Mouse (Mus musculus): Measurements from ENCODE around the gene Fam72a.

Fam72a gene

DNA sequence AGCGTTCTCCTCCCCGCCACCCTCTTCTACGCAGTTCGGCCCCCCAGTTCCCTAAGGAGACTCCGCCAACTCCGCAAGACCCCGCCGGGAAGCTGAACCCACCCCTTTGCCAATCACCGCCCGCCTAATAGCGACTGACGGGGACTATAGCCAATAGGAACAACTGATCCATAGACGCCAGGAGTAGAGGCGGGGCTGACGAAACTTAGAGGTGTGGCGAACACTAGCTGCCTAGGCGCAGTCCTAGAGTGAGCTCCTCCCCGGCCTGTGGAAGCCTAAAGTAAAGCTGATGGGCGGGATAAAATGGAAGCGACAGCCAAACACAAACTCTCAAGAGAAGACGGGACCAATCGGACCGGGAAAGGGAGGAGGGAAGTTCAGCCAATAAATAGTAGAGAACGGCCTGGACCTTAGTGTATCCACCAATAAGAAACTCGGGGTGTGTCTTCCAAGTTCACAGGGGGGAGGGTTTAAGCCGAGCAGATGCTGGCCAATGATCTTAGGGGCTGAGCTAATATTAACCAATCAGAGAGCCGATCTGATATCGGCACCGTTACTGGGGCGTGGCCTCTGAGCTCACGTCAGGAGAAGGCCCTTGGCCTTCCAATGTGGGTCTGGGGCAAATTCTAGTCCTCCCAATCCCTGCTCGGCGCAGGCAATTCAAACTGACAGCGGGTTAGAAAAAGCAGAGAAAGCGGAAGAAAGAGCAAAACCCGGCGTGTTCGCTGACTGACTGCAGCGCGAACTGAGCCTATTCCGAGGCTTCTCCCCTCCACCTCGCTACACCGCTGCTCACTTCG, at the start of gene Fam72a, which contains the start of gene Srgap2:
Gene Fam72a (plus strand): TSS at position 623 of the 800 bp plus-strand sequence.
Gene Srgap2 (minus strand): TSS at position 72 of the 800 bp plus-strand sequence.
- peak; percentile 100 for DNase-seq (ENCODE audit: low read depth, low spot score)

DNA sequence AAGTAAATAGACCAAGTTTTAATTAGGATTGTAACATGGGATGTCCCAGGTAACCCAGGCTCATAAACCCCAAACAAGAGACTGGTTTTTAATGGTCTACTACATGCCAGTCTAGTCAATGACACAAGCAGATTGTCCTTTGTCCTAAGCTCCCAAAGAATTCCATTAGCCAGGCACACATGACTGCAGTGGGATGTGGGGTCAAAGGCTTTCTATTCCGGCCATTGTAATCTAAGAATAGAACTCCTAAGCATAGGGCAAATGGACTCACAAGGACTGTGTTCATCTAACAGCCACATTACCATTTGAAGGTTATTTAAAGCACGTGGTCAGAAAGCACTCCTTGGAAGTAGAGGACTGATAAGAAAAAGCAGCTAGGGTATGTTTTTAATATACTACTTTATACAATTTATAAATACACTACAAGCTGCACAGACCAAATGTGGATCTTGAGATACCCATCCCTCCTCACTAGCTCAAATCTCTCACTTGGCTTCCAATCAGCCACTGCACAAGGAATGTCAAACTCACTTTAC, 48.9 kb upstream of the Fam72a start:
- DNase-seq (ENCODE audit: low read depth, low spot score) = no peak

DNA sequence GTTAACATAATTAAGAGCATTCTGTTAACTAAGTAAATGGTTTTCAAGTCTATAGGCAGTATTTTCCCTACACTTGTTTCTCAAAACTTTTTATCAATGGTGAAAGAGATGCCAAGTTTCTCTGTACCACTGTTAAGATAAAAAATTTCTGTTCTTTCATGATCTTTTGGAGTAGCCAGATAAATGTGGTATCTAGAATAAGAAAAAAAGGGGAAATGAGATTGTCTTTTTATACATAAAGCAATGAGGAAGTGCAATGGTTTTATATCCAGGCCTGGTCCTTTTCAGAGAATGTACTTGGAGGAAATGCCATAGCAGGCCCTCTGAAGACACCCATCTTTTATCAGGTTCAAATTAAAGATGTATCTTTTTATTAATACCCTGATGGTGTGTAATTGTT, 46.3 kb upstream of the Fam72a start:
- no peak for DNase-seq (ENCODE audit: low read depth, low spot score)

DNA sequence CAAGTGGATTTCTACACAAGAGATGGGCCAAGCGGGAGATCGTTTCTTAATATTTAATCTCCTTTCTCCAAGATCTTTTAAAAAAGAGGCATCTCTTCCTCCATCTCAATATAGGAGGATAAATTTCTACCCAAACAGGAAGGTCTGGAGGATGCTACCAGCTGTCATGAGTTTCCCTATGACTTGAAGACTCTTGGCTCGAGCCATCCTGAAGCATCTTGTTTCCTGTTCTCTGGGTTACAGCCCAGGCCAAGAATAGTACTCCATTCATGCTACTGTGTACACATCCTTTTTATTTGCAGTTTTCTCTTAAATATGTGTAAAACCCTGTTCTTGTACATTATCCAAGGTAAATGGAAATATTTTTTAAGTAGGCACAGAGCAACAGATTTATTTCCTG, 45.5 kb upstream of the Fam72a start:
- peak; percentile 58 for DNase-seq (ENCODE audit: low read depth, low spot score)

DNA sequence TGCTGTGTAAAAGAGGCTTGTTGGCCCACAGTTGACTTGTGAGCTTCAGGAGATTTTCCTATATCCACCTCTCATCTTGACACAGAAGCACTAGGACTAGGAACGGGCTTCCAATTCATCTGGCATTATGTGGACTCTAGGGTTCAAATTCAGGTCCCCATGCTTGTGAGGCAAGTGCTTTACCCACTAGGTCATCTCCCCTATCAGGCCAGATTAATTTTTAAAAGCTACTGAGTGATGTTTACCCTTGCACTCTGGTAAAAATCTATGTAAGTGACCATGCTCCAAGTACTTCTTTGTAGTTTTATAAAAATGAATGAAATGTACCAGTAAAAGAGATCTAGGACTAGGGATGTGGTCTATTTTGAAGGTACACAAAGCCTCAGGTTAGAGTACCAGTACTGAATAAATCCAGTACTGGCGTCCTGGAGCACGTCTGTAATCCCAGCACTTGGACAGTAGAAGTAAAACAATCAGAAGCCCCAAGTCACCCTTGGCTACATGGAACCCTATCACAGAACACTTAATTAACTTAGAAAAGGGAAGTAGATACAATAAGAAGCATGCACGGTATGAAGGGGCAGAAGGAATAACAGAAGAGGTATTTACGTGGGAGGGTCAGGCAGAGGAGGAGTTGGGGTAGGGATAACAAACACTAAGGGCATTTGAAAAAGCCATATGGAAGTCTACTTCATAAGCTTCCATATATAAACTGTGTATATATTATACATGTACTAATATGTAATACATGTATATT, 41.4 kb upstream of the Fam72a start:
- DNase-seq (ENCODE audit: low read depth, low spot score) = no peak

DNA sequence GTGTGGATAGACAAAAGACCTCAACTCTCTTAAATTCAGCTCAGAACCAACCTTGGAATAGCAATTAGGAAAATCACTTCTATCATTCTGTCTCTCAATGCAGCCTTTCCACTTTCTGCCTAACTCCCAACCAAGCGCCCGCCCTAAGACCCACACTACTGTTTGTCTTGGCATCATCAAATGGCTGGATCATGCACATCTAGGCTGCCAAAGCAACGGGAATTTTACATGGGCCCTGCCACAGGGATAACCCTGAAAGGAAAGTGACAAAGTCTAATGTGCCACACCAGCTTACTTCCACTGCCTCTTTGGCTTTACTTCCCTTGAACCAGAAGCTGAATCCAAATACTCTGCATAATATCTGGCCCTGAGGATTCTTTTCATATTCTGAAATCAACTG, 38.4 kb upstream of the Fam72a start:
- DNase-seq (ENCODE audit: low read depth, low spot score) = no peak

DNA sequence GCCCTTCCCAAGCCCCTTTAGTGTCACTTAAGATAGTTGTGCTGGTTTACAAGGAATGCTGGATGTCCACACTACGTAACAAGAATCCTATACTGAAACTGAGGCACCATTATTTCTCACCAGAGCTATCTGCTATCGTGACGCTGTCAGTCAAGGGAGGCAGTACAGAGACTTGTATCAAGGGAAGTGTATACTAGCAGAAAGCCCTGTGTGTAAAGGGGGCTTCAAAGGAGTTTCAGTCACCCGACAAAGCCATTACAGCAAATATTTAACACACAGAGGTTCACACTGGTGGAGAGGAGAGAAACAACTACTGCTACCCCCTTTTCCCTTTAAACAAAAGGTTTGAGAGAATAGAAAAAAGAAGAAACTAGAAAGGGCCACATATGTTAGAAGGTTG, 36.1 kb upstream of the Fam72a start:
- no peak for DNase-seq (ENCODE audit: low read depth, low spot score)

DNA sequence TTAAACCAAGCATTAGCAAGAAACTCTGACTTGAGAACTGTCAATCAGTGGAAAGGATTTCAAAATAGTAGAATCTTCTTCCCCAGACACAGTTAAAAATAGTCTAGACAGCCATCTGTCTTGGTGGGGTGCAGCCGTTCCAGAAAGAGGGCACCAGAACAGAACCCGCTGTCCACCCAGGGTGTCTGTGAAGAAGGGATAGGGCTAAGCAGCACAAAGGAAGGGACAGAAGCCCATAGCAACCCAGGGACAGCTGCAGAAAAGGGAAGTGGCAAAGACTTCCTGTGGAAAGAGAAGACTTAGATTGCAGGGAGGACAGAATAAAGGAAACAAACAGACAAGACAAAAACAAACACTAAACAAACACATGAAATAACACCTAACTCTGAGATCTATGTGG, 35.3 kb upstream of the Fam72a start:
- DNase-seq (ENCODE audit: low read depth, low spot score) = peak; percentile 47

DNA sequence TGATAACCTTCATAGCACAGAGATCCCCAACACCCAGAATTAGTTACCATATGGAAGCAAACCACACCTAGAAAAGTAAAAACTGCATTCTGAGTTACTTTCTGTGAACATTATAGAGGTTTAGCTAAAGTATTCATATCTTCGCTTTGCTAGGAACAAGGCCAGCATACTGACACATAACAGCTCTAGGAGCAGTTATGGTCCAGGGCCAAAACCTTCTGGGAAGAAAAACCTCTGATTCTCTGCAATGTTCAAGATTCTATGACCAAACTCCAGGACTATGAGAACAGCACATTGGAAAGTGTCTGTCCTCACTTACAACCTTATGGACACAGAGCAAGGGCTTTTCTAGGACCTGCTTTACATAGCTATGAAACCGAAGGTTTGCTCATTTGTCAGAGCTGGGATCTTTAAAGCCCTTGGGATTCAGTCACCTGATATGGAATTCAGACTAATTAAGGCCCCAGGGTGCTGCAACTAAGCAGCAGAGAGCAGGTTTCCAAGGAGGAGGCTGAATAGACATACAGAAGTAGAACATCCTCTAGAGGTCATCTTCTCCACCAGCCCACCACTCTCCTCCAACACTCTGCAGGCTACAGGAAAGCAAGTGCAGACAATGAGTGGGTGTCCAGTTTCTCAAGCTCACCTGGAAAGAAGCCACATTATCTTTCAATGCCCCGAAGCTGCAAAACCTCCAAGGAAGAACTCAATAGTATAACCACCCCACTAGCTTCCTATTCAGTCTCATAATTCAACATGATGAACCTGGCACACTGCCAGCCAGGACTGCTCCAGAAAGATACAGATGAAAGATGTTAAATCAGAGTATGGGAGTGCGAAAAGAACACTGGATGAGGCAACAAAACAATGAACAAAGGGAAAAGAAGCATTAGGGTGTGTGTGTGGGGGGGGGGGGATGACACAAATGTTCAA, 33.5 kb upstream of the Fam72a start:
- DNase-seq (ENCODE audit: low read depth, low spot score) = no peak

DNA sequence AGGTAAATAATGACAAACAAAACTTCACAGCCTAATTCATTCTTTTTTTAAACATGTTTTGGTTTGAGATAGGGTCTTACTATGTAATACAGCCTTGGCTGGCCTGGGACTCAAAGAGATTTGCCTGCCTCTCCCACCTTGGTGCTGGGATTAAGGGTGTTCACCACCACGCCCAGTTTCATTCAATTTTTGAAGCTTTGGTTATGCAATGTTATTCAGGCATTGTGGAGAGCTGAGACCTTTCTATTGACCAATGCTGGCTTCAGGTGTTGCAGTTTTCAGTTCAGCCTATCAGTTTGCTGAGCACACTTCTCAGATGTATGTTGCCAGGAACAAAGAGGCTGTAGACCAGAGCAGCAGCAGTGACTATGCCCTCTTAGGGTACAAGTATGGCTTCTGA, 29.5 kb upstream of the Fam72a start:
- DNase-seq (ENCODE audit: low read depth, low spot score) = no peak

DNA sequence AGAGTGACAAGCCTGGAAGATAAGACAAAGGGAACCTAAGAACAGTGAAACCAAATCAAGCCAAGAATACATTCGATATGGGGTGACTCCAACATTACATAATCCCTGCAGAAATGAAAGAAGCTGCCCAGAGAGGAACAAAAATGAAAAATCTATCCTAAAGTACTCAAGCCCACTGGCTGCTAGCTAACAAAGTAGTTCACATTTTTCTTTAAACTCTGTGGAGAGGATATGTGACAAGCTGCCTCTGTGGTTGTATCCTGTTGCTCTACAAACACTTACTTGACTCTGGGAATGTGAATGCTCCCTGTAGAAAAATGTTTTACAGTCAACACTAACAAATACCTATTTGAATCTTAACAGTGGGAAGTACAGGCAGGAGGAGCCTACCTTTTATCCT, 26.0 kb upstream of the Fam72a start:
- DNase-seq (ENCODE audit: low read depth, low spot score) = no peak

DNA sequence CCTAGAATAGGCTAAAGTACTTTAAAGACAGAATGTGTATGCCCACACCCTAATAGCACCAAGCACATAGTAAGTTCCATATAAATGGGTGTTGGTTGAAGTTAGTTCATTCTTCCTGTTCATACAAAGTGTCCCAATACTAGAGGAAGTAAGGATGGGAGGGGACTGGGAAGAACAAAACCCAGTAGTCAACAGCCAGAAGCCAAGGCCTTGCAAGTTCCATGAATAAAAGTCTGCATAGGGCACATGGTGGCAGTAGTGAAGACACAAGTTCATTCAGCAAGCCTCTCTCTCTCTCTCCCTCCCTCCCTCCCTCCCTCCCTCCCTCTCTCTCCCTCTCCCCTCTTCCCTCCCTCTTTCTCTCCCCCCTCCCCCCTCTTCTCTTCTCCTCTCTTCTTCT, 16.6 kb upstream of the Fam72a start:
- no peak for DNase-seq (ENCODE audit: low read depth, low spot score)

DNA sequence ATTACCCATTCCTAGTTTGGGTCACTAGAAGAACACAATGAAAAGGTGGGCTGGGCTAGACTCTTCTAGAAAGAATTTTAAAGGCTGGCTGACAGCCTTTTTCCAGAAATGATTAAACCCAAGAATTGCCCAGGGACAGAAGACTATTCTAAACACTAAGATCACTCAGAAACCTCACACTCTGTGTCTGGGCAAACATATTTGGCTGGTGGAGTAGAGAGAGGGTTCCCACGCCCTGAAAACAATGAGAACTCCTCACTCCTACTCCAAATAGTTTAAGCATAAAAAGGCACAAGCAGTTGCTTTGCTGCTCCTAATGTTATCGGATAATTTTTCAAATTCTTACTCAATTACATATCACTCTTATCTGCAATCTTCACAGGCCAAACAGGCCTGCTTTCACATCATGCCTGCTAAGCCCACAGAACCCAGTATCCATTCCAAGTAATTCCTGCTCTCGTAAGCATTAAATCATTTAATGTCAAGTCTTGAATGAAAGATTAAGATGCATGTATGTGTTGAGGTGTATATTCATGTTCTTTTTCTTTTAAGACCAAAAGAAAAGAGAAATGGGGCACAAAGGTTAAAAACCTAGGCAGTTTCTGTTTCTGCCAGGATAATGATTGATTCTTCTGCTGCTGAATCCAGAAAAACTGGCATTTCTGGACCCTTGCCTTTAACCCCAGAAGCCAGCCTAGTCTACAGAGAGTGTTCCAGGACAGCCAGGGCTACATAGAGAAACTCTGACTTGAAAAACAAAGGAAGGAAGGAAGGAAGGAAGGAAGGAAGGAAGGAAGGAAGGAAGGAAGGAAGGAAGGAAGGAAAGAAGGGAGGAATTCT, 15.8 kb upstream of the Fam72a start:
- no peak for DNase-seq (ENCODE audit: low read depth, low spot score)

DNA sequence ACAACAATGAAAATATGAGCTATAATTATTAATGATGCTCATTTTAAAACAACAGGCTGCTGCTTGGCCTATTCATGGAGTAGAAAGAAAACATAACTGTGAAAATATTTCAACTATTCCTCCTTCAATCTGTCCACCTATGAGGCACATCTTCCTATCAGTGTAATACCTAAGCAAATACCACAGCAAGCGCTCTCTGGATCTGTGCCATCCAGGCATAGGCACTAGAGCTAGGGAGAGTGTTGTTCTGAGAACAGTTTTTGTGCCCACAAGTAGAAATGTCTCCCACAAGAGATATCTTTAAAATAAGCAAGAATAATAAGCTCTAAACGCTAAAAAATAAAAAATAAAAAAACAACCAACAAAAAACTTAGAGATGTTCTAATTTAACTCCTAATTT, 14.6 kb upstream of the Fam72a start:
- no peak for DNase-seq (ENCODE audit: low read depth, low spot score)

DNA sequence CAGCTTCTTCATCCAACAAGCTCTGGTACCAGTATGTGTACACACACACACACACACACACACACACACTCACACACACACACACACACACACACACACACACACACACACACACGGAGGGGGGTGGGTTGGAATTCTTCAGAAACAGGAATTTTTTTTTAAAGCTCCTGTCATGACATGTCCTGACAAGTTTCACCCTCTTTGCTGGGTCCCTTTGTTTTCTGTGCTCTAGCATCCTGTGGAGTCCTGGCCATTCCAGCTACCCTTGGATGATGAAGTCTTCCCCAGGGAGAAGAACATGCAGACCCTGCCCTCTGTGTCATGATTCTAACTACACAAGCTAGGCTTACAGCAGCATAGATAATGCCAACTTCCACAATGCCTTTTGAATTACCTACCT, 13.5 kb upstream of the Fam72a start:
- DNase-seq (ENCODE audit: low read depth, low spot score) = no peak

DNA sequence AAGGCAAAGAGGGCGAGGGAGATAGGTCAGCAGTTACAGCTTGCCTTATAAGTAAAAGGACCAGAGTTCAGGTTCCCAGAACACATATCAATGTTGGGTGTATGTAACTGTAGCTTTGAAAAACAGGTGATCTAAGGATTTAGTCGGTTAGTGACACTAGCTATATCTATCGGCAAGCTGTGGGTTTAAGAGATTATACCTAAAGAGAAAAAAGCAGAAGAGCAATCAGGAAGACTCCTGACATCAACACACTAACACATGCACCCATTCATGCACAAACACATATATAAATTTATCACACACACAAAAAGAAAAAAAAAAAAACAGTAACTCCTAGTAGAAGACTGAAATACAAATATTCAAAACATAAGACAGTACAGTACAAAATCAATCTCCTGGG, 11.1 kb upstream of the Fam72a start:
- DNase-seq (ENCODE audit: low read depth, low spot score) = no peak

DNA sequence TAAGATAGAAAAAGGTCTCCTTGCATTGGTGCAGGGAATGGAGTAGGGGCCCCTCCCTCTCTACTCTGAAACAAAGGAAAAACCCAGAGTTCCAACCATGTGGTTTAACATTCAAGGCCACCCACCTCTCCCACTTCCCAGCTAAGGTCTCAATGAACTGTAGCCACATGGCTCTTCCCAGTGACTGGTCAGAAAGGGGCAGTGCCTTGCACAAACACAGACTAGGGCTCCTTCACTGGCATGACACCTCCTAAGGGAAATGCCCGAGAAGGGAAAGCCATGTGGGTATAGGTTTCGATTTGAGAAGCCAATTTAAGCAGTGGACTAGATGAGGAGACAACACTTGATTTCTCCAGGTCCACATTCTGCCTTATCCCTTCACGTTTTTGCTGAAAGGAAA, 3.9 kb upstream of the Fam72a start:
- DNase-seq (ENCODE audit: low read depth, low spot score) = no peak

DNA sequence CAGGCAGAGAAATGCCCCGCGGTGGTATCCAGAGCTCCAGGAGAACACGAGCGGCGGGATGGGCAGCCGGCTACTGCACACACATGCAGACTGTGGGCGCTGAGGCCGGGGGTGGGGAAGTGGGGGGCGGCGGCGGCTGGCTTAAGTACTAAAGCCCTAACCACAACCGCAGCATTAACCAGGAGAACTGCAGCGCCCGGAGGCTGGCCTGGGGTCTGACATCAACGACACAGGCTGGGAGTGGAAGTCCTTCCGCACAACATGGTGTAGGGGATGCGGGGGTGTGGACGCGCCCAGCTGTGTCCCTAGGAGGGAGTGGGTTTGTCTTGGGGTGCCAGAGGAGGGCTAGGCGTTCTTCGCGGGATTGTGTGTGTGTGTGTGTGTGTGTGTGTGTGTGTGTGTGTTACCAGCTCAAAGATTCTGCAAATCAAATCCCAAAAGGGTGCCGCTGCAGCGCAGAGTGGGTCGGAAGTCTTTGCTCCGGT, 2.6 kb upstream of the Fam72a start:
- DNase-seq (ENCODE audit: low read depth, low spot score) = no peak

DNA sequence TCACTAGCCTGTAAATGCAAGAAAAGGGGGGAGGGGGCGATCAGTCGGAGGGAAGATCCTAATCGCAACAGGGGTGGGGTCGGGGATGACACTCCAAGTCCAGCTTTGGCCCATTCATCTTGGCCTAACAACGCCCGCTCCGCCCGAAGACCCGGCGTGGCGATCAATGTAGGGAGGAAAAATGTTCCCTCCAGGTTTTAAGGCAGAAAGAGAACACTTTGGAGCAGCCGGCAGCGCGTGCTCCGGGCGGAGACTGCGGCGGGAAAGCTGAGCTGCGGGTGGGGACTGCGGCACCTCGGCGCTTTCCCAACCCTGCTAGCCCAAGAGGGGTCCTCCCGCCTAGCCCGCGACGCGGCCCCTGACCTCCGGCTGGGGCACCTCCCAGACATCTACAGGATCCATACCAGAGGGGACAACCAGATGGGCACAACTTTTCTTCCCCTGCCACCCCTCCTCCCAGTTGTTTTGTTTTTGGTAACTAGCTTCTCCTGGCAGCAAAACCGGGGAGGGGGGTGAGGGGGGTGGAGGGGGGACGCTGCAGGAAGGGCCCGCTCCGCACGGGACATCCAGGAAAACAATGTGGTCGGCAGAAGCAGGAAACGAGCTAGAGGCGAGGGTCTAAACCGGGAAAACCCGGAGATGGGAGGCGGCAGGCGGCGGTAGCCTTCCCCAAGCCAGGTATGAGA, 2.0 kb upstream of the Fam72a start:
- no peak for DNase-seq (ENCODE audit: low read depth, low spot score)
